Mouse (Mus musculus) liver, adult 10 weeks (tissue): Measurements from ENCODE around the gene Trim46. TPM values are rescaled to one million over a fixed set of nuclear protein-coding genes. Genes with fewer than 3 reads are reported as not detected.

Experiments
- polyA plus RNA-seq: library from polyadenylated mRNA; stranded (reverse); fragments of 350-450 nt; fragmentation: Illumina TruSeq; extraction: RNeasy Lipid Tissue Mini Kit (QIAGEN cat#74804); gene quantifications from one replicate; pipeline ENCODE4 v1.2.3, GENCODE M21; 2014; ENCODE audit warnings: low read depth, low replicate concordance

Trim46 gene
- polyA plus RNA-seq = not detected

DNA sequence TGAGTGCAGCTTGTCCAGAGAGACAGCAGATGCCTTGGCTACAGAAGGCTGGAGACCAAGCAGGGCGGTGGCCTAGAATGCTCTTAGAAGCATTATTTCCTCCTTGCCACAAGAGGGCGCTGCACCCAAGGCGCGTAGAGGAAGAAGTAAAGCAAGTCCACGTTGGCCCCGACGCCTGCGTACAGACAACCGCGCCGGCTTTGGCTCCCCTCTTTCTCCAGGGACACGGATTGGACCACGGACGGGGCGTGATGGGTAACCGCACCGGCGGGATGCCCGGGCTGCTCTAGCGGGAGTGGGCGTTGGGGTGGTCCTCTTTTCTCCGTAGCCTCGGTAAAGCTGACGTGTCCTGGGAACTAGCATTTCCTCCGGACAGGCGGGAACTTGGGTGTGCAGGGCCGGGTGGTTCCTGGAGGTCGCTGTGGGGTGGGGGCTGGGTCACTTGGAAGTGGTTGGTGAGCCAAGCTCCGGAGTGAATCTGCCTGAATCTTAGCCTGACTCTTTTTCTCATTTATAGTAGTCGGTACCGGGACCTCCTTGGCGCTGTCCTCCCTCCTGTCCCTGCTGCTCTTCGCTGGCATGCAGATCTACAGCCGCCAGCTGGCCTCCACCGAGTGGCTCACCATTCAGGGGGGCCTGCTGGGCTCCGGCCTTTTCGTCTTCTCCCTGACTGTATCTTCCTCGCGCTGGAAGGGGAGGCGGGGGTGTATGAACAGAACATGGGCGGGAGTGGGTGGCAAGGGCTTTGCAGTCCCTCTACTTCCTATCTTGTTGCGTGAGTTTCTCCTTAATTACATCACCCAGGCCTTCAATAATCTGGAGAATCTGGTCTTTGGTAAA lies at the start of gene Trim46:
Trim46 (minus strand) TSS at position 49 of the 840 bp plus-strand sequence.

GRCm38 (mm10) chr3:89280606-89281511 lies 34.8 kb upstream of the Trim46 start, which contains the start of gene Efna1:
TSS of gene Efna1 (minus strand) at chr3:89281142.

DNA sequence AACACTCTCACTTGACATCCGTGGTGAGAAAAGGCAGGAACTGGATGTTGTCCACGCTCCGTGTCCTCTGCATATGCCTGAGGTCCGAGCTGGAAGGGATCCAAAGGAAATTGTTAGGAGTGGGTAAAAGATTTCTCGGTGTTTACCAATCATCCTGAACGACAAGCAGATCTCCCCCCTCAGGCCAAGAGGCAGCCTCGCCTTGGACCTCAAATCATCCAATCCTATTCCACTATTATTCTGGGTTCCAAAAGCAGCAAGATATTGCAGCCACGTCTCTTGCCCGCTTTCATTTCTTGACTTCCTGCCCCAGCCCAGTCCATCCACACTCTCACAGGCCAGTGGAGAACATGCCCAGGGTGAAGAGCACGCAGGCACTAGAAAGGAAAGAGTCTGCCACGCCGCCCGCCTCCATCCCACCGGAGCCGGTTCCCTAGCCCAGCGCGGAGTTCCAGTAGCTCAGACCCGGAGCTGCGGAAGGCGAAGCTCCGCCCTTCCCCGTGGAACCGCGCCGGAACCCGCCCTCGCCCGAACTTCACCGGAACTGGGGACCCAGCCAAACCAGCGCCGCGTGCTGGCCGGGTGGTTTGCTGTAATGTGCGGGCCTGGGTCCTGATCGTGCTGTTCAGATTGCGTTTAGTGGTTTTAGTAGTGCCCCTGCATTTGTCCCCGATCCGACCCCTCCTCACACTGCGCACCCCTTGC lies 24.1 kb upstream of the Trim46 start, which contains the start of gene Slc50a1:
Slc50a1 (minus strand) TSS at position 520 of the 705 bp plus-strand sequence.

DNA sequence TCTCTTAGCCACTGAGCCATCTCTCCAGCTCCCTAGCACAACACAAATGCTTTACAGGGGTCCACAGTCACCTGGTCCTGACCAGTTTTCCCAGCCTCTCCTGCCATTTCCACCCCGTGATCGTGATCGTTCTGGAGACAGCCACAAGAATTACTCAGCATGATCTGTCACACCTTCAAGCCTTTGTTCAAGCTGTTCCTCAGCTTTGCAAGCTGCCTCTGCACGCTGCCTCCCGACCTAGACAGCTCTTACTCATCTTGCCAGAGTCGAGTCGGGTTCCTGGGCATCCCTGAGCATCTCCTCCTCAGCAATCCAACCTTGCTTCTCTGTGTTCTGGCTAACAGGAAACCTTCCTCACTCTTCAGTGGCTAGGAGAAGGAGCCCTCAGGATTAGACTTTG lies 13.0 kb upstream of the Trim46 start, which contains the start of gene Dpm3:
Dpm3 (plus strand) TSS at position 283 of the 400 bp plus-strand sequence.

GRCm38 (mm10) chr3:89245688-89246171 lies 379 bp downstream of the Trim46 start, which contains the start of gene Krtcap2:
TSS of gene Krtcap2 (plus strand) at chr3:89245966.

GRCm38 (mm10) chr3:89228836-89229235 lies 17.3 kb downstream of the Trim46 start, which contains the start of gene Muc1:
TSS of gene Muc1 (plus strand) at chr3:89229057.

DNA sequence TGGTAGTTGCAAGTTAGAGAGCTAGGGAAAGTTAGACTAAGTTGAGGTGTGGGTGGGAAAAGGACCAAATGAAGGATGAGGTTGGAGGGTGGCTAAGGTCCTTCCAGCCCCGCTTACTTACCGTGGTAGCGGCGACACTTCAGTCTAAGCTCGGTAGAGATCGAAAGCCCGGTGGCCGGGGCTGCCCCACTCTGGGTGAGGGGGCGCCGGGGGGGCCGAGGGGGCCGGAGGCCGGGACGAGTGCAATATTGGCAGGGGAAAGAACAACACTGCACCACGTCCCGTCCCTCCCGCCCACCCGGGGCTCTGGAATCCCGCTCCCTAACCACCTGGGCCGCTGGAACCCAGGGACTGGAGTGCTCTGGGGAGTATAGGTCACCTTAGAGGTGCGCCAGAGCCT lies 19.2 kb downstream of the Trim46 start, which contains the start of gene Mtx1:
Mtx1 (minus strand) TSS at position 189 of the 400 bp plus-strand sequence.

GRCm38 (mm10) chr3:89214681-89215411 lies 31.3 kb downstream of the Trim46 start, which contains the start of gene Thbs3:
TSS of gene Thbs3 (plus strand) at chr3:89215180.

GRCm38 (mm10) chr3:89202253-89203141 lies 43.6 kb downstream of the Trim46 start, which contains the start of gene Gba:
TSS of gene Gba (plus strand) at chr3:89202928.

Other genes starting within 250 kb of the Trim46 start
- 1.8 TPM for gene Rusc1, start 153.0 kb downstream of the Trim46 start, polyA plus RNA-seq
- not detected for gene Gm43738, start 145.2 kb downstream of the Trim46 start, polyA plus RNA-seq
- gene Fdps, start 144.3 kb downstream of the Trim46 start, polyA plus RNA-seq = 96.2 TPM
- 35.7 TPM for gene Pklr, start 110.2 kb downstream of the Trim46 start, polyA plus RNA-seq
- gene Hcn3, start 86.1 kb downstream of the Trim46 start, polyA plus RNA-seq = not detected
- 8.1 TPM for gene Clk2, start 81.5 kb downstream of the Trim46 start, polyA plus RNA-seq
- 9.4 TPM for gene Scamp3, start 68.8 kb downstream of the Trim46 start, polyA plus RNA-seq
- not detected for gene Fam189b, start 63.2 kb downstream of the Trim46 start, polyA plus RNA-seq
- 10.3 TPM for gene Gba, start 43.4 kb downstream of the Trim46 start, polyA plus RNA-seq
- not detected for gene Thbs3, start 31.1 kb downstream of the Trim46 start, polyA plus RNA-seq
- gene Mtx1, start 19.2 kb downstream of the Trim46 start, polyA plus RNA-seq = 32.9 TPM
- gene Muc1, start 17.3 kb downstream of the Trim46 start, polyA plus RNA-seq = 0.87 TPM
- gene Krtcap2, start 343 bp downstream of the Trim46 start, polyA plus RNA-seq = 38.0 TPM
- gene Dpm3, start 13.0 kb upstream of the Trim46 start, polyA plus RNA-seq = not detected
- gene Slc50a1, start 24.3 kb upstream of the Trim46 start, polyA plus RNA-seq = 5.9 TPM
- gene Efna1, start 34.8 kb upstream of the Trim46 start, polyA plus RNA-seq = 11.2 TPM
- gene Efna3, start 76.7 kb upstream of the Trim46 start, polyA plus RNA-seq = not detected
- not detected for gene Efna4, start 91.7 kb upstream of the Trim46 start, polyA plus RNA-seq
- 0.74 TPM for gene Adam15, start 103.7 kb upstream of the Trim46 start, polyA plus RNA-seq
- not detected for gene Dcst2, start 115.7 kb upstream of the Trim46 start, polyA plus RNA-seq
- gene Dcst1, start 118.9 kb upstream of the Trim46 start, polyA plus RNA-seq = not detected
- 6.9 TPM for gene Zbtb7b, start 148.5 kb upstream of the Trim46 start, polyA plus RNA-seq
- gene Lenep, start 156.5 kb upstream of the Trim46 start, polyA plus RNA-seq = 1.6 TPM
- gene Flad1, start 165.6 kb upstream of the Trim46 start, polyA plus RNA-seq = 3.2 TPM
- gene Cks1b, start 172.1 kb upstream of the Trim46 start, polyA plus RNA-seq = 3.3 TPM
- 21.4 TPM for gene Shc1, start 172.1 kb upstream of the Trim46 start, polyA plus RNA-seq
- 6.0 TPM for gene Pygo2, start 183.9 kb upstream of the Trim46 start, polyA plus RNA-seq
- 2.6 TPM for gene Pbxip1, start 190.4 kb upstream of the Trim46 start, polyA plus RNA-seq
- gene Pmvk, start 208.2 kb upstream of the Trim46 start, polyA plus RNA-seq = 8.8 TPM